Mouse (Mus musculus) midbrain, postnatal 0 days (tissue): ENCODE results near the gene Astn2. TPM values are rescaled to one million over a fixed set of nuclear protein-coding genes. Genes with fewer than 3 reads are reported as not detected.

ENCODE experiments used
- ATAC-seq: fragments of 200-750 bp; cut with Nextera tagmentation; 2 replicates; pipeline ENCODE4 v1.8.0; 2017; ENCODE audit warnings: moderate number of reproducible peaks, mild to moderate bottlenecking, moderate TSS enrichment, moderate library complexity; ENCODE audit not compliant: low FRiP score
- DNase-seq: peaks from one replicate; pipeline ENCODE4 v3.0.0-alpha.2; 2015; ENCODE audit warnings: low spot score
- H3K27ac ChIP-seq: fragments of 300-500 bp; sonication (generic); 2 replicates; pipeline ENCODE4 v1.5.1; 2014; ENCODE audit warnings: low read depth, mild to moderate bottlenecking, low read length, mixed read lengths
- H3K27me3 ChIP-seq: fragments of 300-500 bp; sonication (generic); 2 replicates; pipeline ENCODE4 v1.6.1; 2014; ENCODE audit warnings: low read length, control low read depth, mixed read lengths; ENCODE audit not compliant: insufficient read depth
- H3K36me3 ChIP-seq: fragments of 300-500 bp; sonication (generic); 2 replicates; pipeline ENCODE4 v1.6.1; 2014; ENCODE audit warnings: low read length, control low read depth, mixed read lengths; ENCODE audit not compliant: insufficient read depth
- H3K4me1 ChIP-seq: fragments of 300-500 bp; sonication (generic); 2 replicates; pipeline ENCODE4 v1.6.1; 2014; ENCODE audit warnings: mild to moderate bottlenecking, control low read depth, antibody characterized with exemption, low read length, mixed read lengths; ENCODE audit not compliant: insufficient read depth
- H3K4me2 ChIP-seq: fragments of 300-500 bp; sonication (generic); 2 replicates; pipeline ENCODE4 v1.6.1; 2014; ENCODE audit warnings: low read depth, mild to moderate bottlenecking, low read length, mixed read lengths; ENCODE audit not compliant: poor library complexity, severe bottlenecking
- H3K4me3 ChIP-seq: fragments of 300-500 bp; sonication (generic); 2 replicates; pipeline ENCODE4 v1.5.1; 2014; ENCODE audit warnings: low read depth, mild to moderate bottlenecking, low read length, moderate library complexity
- H3K9ac ChIP-seq: fragments of 300-500 bp; sonication (generic); replicated peaks from 2 replicates; pipeline ENCODE4 v1.6.1; 2014; ENCODE audit warnings: mild to moderate bottlenecking, low read length, moderate library complexity, mixed read lengths; ENCODE audit not compliant: poor library complexity, severe bottlenecking
- H3K9me3 ChIP-seq: fragments of 300-500 bp; sonication (generic); 2 replicates; pipeline ENCODE4 v1.6.1; 2016; ENCODE audit warnings: low read length, control low read depth
- CTCF ChIP-seq: IDR thresholded peaks from 2 replicates; pipeline ENCODE4 v1.5.1; 2016; ENCODE audit warnings: antibody characterized with exemption, mild to moderate bottlenecking
- WGBS: fragments of 180-500 bp; shearing (Covaris S2); extraction: QIAGEN DNeasy Blood & Tissue Kit; methylation state at CpG from one replicate; pipeline ENCODE4 v1.1.7; 2014; 5-methylcytosine and 5-hydroxymethylcytosine counted together
- polyA plus RNA-seq: library from polyadenylated mRNA; unstranded; fragments of >200 nt; fragmentation: Nextera tagmentation; extraction: Ambion mirVana; gene quantifications from 2 replicates; pipeline ENCODE4 v1.2.1, GENCODE M21; 2015
- total RNA-seq: library from RNA; depleted of rRNA; stranded (reverse); fragments of >200 nt; gene quantifications from 2 replicates; pipeline ENCODE4 v1.2.3, GENCODE M21; 2014

Gene Astn2
- total and polyA plus RNA-seq, 2 experiments from 2014 or later, result 2.5 to 34.9 TPM

- H3K4me2 ChIP-seq, result no peak overlapping the region
- H3K4me1 ChIP-seq, result no peaks in the 10 kb centered on the region
- H3K4me3 ChIP-seq, result no peak overlapping the region
- H3K27ac ChIP-seq, result no peak overlapping the region
- no peaks in the 10 kb centered on the region for H3K36me3 ChIP-seq
- DNase-seq (no peak), ATAC-seq (no peak)
- no peaks in the 10 kb centered on the region for H3K9me3 ChIP-seq
- WGBS, result 86% methylated on average over 4 of the region's 4 CpGs
- no peak for TF ChIP-seq CTCF
- no peaks in the 10 kb centered on the region for H3K27me3 ChIP-seq
- H3K9ac ChIP-seq, result no peak overlapping the region
Observed at GRCm38 (mm10) chr4:66029901-66030300, 374.5 kb downstream of the Astn2 start.

GRCm38 (mm10) chr4:66027866-66028265, 376.5 kb downstream of the Astn2 start:
- Histone ChIP-seq H3K36me3 (no peaks in the 10 kb centered on the region), H3K27ac (no peak overlapping the region), H3K27me3 (no peaks in the 10 kb centered on the region), H3K4me1 (no peaks in the 10 kb centered on the region), H3K4me3 (no peak overlapping the region), H3K9ac (no peak overlapping the region), H3K9me3 (no peaks in the 10 kb centered on the region), H3K4me2 (no peak overlapping the region)
- DNase-seq, result no peak
- no peak for TF ChIP-seq CTCF
- no peak for ATAC-seq
- WGBS, result 84% methylated on average over 1 of the region's 1 CpGs

- WGBS, result 12% methylated on average over 8 of the region's 8 CpGs
Observed at GRCm38 (mm10) chr4:66025393-66026062, 378.9 kb downstream of the Astn2 start.

GRCm38 (mm10) chr4:66002936-66003335, 401.5 kb downstream of the Astn2 start:
- Histone ChIP-seq H3K9ac (no peak overlapping the region), H3K4me2 (no peak overlapping the region), H3K4me3 (no peak overlapping the region), H3K27ac (no peak overlapping the region), H3K27me3 (no peaks in the 10 kb centered on the region), H3K4me1 (no peaks in the 10 kb centered on the region), H3K36me3 (no peaks in the 10 kb centered on the region), H3K9me3 (no peaks in the 10 kb centered on the region)
- TF ChIP-seq CTCF, result peak; percentile 32
- DNase-seq (no peak), ATAC-seq (no peak)

More at GRCm38 (mm10) chr4:66025393-66026062, 378.9 kb downstream of the Astn2 start:
- no peaks in the 10 kb centered on the region for H3K9me3 ChIP-seq
- no peaks in the 10 kb centered on the region for H3K27me3 ChIP-seq
- no peak overlapping the region for H3K4me2 ChIP-seq
- no peak overlapping the region for H3K4me3 ChIP-seq
- no peak overlapping the region for H3K27ac ChIP-seq
- H3K4me1 ChIP-seq, result no peaks in the 10 kb centered on the region
- no peak overlapping the region for H3K9ac ChIP-seq
- DNase-seq (peak; percentile 76), ATAC-seq (peak; percentile 52; the same call in 1 of the 2 replicates)
- no peak for TF ChIP-seq CTCF
- no peaks in the 10 kb centered on the region for H3K36me3 ChIP-seq

- no peak for TF ChIP-seq CTCF
- no peak for DNase-seq
- no peaks in the 10 kb centered on the region for H3K36me3 ChIP-seq
Observed at GRCm38 (mm10) chr4:65983643-65984042, 420.8 kb downstream of the Astn2 start.

GRCm38 (mm10) chr4:65982882-65983281, 421.5 kb downstream of the Astn2 start:
- H3K9me3 ChIP-seq, result no peaks in the 10 kb centered on the region
- no peak overlapping the region for H3K4me2 ChIP-seq
- no peaks in the 10 kb centered on the region for H3K36me3 ChIP-seq
- no peaks in the 10 kb centered on the region for H3K27me3 ChIP-seq
- no peak overlapping the region for H3K9ac ChIP-seq
- no peak for TF ChIP-seq CTCF
- H3K4me3 ChIP-seq, result no peak overlapping the region
- DNase-seq (no peak), ATAC-seq (no peak)
- H3K27ac ChIP-seq, result no peak overlapping the region
- H3K4me1 ChIP-seq, result no peaks in the 10 kb centered on the region
- 72% methylated on average over 4 of the region's 4 CpGs for WGBS

More at GRCm38 (mm10) chr4:65983643-65984042, 420.8 kb downstream of the Astn2 start:
- WGBS, result 90% methylated on average over 2 of the region's 2 CpGs
- Histone ChIP-seq H3K4me1 (no peaks in the 10 kb centered on the region), H3K9ac (no peak overlapping the region), H3K4me2 (no peak overlapping the region), H3K27me3 (no peaks in the 10 kb centered on the region), H3K27ac (no peak overlapping the region), H3K9me3 (no peaks in the 10 kb centered on the region), H3K4me3 (no peak overlapping the region)
- no peak for ATAC-seq
